Mouse (Mus musculus): ENCODE measurements around the gene Notch2.

DNA sequence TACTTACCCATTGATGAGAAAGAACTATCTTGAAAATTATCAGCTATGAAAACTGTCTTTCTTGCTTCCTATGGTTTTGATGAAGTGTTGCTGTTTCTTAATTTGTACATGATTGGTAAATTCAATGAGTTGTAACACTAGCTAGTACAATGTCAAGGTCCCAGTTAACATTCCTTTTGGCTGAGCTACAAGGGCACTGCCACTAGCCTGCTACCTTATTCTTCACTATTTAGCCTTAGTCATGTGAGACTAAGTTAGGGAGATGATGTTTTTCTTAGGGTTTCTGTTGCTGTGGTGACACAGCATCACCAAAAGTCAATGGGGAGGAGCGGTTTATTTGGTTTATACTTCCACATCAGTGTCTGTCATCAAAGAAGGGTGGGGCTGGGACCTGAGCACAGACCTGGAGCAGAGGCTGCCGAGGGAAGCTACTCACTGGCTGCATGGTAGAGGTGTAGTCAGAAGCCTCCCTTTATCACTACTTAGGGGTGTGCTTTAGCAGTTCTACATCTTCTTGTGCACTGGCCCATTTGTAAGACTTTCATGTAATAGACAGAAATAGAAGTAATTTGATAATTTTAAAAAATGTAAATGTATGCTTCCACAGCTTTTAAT lies 66.4 kb downstream of the Notch2 start:
- TF ChIP-seq CTCF (IDR thresholded peaks at IDR 0.05; ENCODE audit: control insufficient read depth, insufficient read depth, insufficient replicate concordance, low read depth, low read length) (no peak), POLR2A (IDR thresholded peaks at IDR 0.05; ENCODE audit: control insufficient read depth, low read depth, low read length) (no peak)

All from testis, adult 2 months (tissue).